In genomic region chr13:119709388-119710267, GRCm38 (mm10) we compare ENCODE assay signal across 11 mouse cellular contexts. TPM values are rescaled to one million over a fixed set of nuclear protein-coding genes. Genes with fewer than 3 reads are reported as not detected.
A peak's percentile ranks its signal among the peaks of the same experiment; 100 is the strongest.
DNase-seq lines count a peak whose midpoint lies in the region; ATAC-seq and TF ChIP-seq lines count a peak whose summit lies in the region.
"Had no signal": no experiment of that assay in that cellular context is flagged by ENCODE, and none has a peak within 500 bp of the region (broad histone marks: within the 10 kb centered on the region; RNA-seq: fewer than 3 reads in every experiment).

No protein-coding gene starts in this region.

- H3K27me3 ChIP-seq in forebrain, embryonic 12.5 days = no peaks in the 10 kb centered on the region
- H3K27me3 ChIP-seq in forebrain, embryonic 15.5 days = no peaks in the 10 kb centered on the region
- H3K27me3 ChIP-seq in liver, embryonic 14.5 days (ENCODE audit: control insufficient read depth, insufficient read depth, low read length) = no peaks in the 10 kb centered on the region
- no peaks in the 10 kb centered on the region for H3K27me3 ChIP-seq in midbrain, embryonic 13.5 days
- H3K27me3 ChIP-seq: embryonic facial prominence, embryonic 13.5 days; limb, embryonic 12.5 days had no signal

- peaks cover 67% of the 10 kb centered on the region for H3K36me3 ChIP-seq in forebrain, embryonic 12.5 days (replicated peaks)
- H3K36me3 ChIP-seq in forebrain, embryonic 15.5 days = peaks cover 64% of the 10 kb centered on the region
- peaks cover 11% of the 10 kb centered on the region for H3K36me3 ChIP-seq in liver, embryonic 14.5 days (replicated peaks; ENCODE audit: control insufficient read depth, insufficient read depth, low read depth)
- H3K36me3 ChIP-seq in midbrain, embryonic 13.5 days = peaks cover 56% of the 10 kb centered on the region

- no peak overlapping the region for H3K9ac ChIP-seq in forebrain, embryonic 12.5 days
- H3K9ac ChIP-seq in forebrain, embryonic 15.5 days (replicated peaks) = no peak overlapping the region
- no peak overlapping the region for H3K9ac ChIP-seq in liver, embryonic 14.5 days (replicated peaks)
- no peak overlapping the region for H3K9ac ChIP-seq in midbrain, embryonic 13.5 days (replicated peaks)
- H3K9ac ChIP-seq: embryonic facial prominence, embryonic 13.5 days; limb, embryonic 12.5 days had no signal

- TF ChIP-seq EP300 in liver, embryonic 14.5 days (IDR thresholded peaks at IDR 0.05; ENCODE audit: low read depth) = no peak

- H3K4me1 ChIP-seq in forebrain, embryonic 12.5 days = no peaks in the 10 kb centered on the region
- H3K4me1 ChIP-seq in forebrain, embryonic 15.5 days = no peaks in the 10 kb centered on the region
- H3K4me1 ChIP-seq in liver, embryonic 14.5 days (replicated peaks; ENCODE audit: control insufficient read depth in 2 of 2, insufficient read depth in 2 of 2, low read length in 1 of 2) = no peaks in the 10 kb centered on the region
- H3K4me1 ChIP-seq in midbrain, embryonic 13.5 days (replicated peaks) = no peaks in the 10 kb centered on the region
- H3K4me1 ChIP-seq: embryonic facial prominence, embryonic 13.5 days; limb, embryonic 12.5 days had no signal

- H3K9me3 ChIP-seq in forebrain, embryonic 12.5 days = no peaks in the 10 kb centered on the region
- no peaks in the 10 kb centered on the region for H3K9me3 ChIP-seq in forebrain, embryonic 15.5 days
- no peaks in the 10 kb centered on the region for H3K9me3 ChIP-seq in liver, embryonic 14.5 days (ENCODE audit: control insufficient read depth, low read length)
- H3K9me3 ChIP-seq in midbrain, embryonic 13.5 days = no peaks in the 10 kb centered on the region
- H3K9me3 ChIP-seq: embryonic facial prominence, embryonic 13.5 days; limb, embryonic 12.5 days had no signal

- no peak overlapping the region for H3K4me3 ChIP-seq in forebrain, embryonic 12.5 days (replicated peaks)
- no peak overlapping the region for H3K4me3 ChIP-seq in forebrain, embryonic 15.5 days
- no peak overlapping the region for H3K4me3 ChIP-seq in liver, embryonic 14.5 days (ENCODE audit: insufficient read depth in 1 of 2, low read depth in 2 of 2, low read length in 2 of 2)
- H3K4me3 ChIP-seq in midbrain, embryonic 13.5 days (replicated peaks) = no peak overlapping the region
- H3K4me3 ChIP-seq: embryonic facial prominence, embryonic 13.5 days; limb, embryonic 12.5 days had no signal

- no peak for DNase-seq in liver, embryonic 14.5 days (ENCODE audit: low read depth in 3 of 3, low spot score in 3 of 3)
- no peak for DNase-seq in liver
- DNase-seq in adrenal gland, postnatal 25 days = peak; percentile 22
- no peak for DNase-seq in yolk sac, embryonic 10.5 days (ENCODE audit: low spot score)
- no peak for DNase-seq in gastrocnemius, postnatal 10 days
- DNase-seq: right cerebral cortex, postnatal 25 days had no signal

- 0 out of 2 replicates have a peak, but pooled peaks have one; percentile 40 for ATAC-seq in forebrain, embryonic 12.5 days (ENCODE audit: low FRiP score)
- no peak; the same call in 1 of the 2 replicates for ATAC-seq in forebrain, embryonic 15.5 days (replicated peaks)
- ATAC-seq in liver, embryonic 14.5 days (ENCODE audit: insufficient read depth) = peak; percentile 18; the same call in 1 of the 2 replicates
- ATAC-seq in midbrain, embryonic 13.5 days = peak; percentile 57; the same call in 1 of the 2 replicates

- WGBS in forebrain, embryonic 12.5 days = 91% methylated on average over 8 of the region's 8 CpGs
- 90% methylated on average over 8 of the region's 8 CpGs for WGBS in forebrain, embryonic 15.5 days
- WGBS in liver, embryonic 14.5 days (ENCODE audit: insufficient replicate concordance) = 76% methylated on average over 8 of the region's 8 CpGs
- WGBS in midbrain, embryonic 13.5 days = 92% methylated on average over 8 of the region's 8 CpGs

- no peak overlapping the region for H3K4me2 ChIP-seq in forebrain, embryonic 12.5 days
- H3K4me2 ChIP-seq in forebrain, embryonic 15.5 days (replicated peaks) = no peak overlapping the region
- H3K4me2 ChIP-seq in liver, embryonic 14.5 days (ENCODE audit: low read depth) = no peak overlapping the region
- no peak overlapping the region for H3K4me2 ChIP-seq in midbrain, embryonic 13.5 days (replicated peaks)
- H3K4me2 ChIP-seq: embryonic facial prominence, embryonic 13.5 days; limb, embryonic 12.5 days had no signal

- no peak for TF ChIP-seq CTCF in liver, embryonic 14.5 days (IDR thresholded peaks at IDR 0.05; ENCODE audit: low read depth)

- H3K27ac ChIP-seq in forebrain, embryonic 12.5 days = no peak overlapping the region
- H3K27ac ChIP-seq in forebrain, embryonic 15.5 days (replicated peaks) = no peak overlapping the region
- H3K27ac ChIP-seq in liver, embryonic 14.5 days = no peak overlapping the region
- peak overlapping the region; percentile 20; the same call in 1 of the 2 replicates for H3K27ac ChIP-seq in midbrain, embryonic 13.5 days
- H3K27ac ChIP-seq: embryonic facial prominence, embryonic 13.5 days; limb, embryonic 12.5 days had no signal

RNA-seq across cellular contexts. Expression of gene Hmgcs1, which starts 19.4 kb away (rescaled TPM):
- polyA plus RNA-seq in forebrain, embryonic 12.5 days (2016; fragmentation: Nextera tagmentation; extraction: Ambion mirVana) = 399 and 410 TPM in 2 replicates
- polyA plus RNA-seq in forebrain, embryonic 15.5 days (2015; fragmentation: Nextera tagmentation; extraction: Ambion mirVana) = 367 and 395 TPM in 2 replicates
- 55.0 and 76.5 TPM in 2 replicates for polyA plus RNA-seq in liver, embryonic 14.5 days (2012; rRNA removed)
- polyA plus RNA-seq in liver, embryonic 14.5 days (2014; fragmentation: Nextera tagmentation; extraction: Ambion mirVana) = 110 and 137 TPM in 2 replicates
- 548 and 767 TPM in 2 replicates for total RNA-seq in adrenal gland, postnatal 25 days (2021)
- polyA plus RNA-seq in midbrain, embryonic 13.5 days (2015; fragmentation: Nextera tagmentation; extraction: Ambion mirVana) = 455 and 504 TPM in 2 replicates
- 10 to 100 TPM; 52.4 to 57.1 TPM for total RNA-seq in gastrocnemius, postnatal 10 days (2021)

RNA-seq across cellular contexts. Expression of gene Nim1k, which starts 46.1 kb away (rescaled TPM):
- 4.1 and 4.8 TPM in 2 replicates for polyA plus RNA-seq in forebrain, embryonic 12.5 days (2016; fragmentation: Nextera tagmentation; extraction: Ambion mirVana)
- polyA plus RNA-seq in forebrain, embryonic 15.5 days (2015; fragmentation: Nextera tagmentation; extraction: Ambion mirVana) = 6.8 and 7.3 TPM in 2 replicates
- polyA plus RNA-seq in liver, embryonic 14.5 days (2012; rRNA removed) = 0.01 and 0.02 TPM in 2 replicates
- 0.13 TPM in 1 of 2 replicates, not detected in the other for polyA plus RNA-seq in liver, embryonic 14.5 days (2014; fragmentation: Nextera tagmentation; extraction: Ambion mirVana)
- 2.6 and 3.6 TPM in 2 replicates for total RNA-seq in adrenal gland, postnatal 25 days (2021)
- 2.9 and 3.1 TPM in 2 replicates for polyA plus RNA-seq in midbrain, embryonic 13.5 days (2015; fragmentation: Nextera tagmentation; extraction: Ambion mirVana)
- total RNA-seq in gastrocnemius, postnatal 10 days (2021) = 1 to 10 TPM; 2.1 to 2.5 TPM
